Mouse (Mus musculus): ENCODE data around the gene Tpk1. TPM values are rescaled to one million over a fixed set of nuclear protein-coding genes. Genes with fewer than 3 reads are reported as not detected.

The Tpk1 gene
- polyA plus RNA-seq, 1 experiment, result 0.03 TPM

DNA sequence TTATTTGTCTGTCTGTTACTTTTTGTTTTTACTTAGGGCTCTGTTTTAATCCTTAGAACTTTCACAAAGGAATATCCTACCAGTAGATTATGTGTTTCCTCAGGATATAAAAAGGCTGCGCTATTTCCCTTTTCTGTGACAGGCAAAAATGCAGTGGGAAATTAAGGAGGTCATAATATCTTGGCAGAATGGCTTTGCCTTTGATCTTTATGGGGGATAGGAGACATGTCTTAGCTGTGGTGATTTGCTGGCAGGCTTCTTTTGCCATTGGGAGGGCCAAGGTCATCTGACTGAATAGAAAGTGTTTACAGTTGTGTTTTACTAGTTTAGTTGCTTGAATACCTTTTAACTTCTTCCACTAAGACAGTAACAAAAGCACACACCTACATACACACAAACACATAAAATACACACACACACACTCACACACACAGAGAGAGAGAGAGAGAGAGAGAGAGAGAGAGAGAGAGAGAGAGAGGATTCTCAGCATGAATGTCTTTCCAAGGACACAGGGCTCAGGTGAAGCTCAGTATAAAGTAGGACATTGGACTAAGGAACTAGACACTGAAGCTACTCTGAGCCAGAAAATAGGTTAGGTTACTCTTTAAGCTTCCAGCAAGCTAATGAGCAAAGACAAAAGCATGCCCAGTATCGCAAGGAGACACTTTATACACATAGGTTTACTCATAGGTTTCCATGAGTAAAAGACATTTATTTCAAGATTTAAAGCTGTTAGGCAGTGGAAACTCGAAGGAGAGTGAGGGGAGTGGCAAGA lies 9.1 kb upstream of the Tpk1 start:
- TF ChIP-seq GATA1 (IDR thresholded peaks at IDR 0.05; ENCODE audit: low read length), result no peak
- TF ChIP-seq TAL1 (IDR thresholded peaks at IDR 0.05; ENCODE audit: low read length), result no peak
- no peaks in the 10 kb centered on the region for H3K27me3 ChIP-seq (ENCODE audit: control insufficient read depth)
- H3K9me3 ChIP-seq (ENCODE audit: control insufficient read depth, low read length), result no peaks in the 10 kb centered on the region
- no peak overlapping the region for H3K4me3 ChIP-seq (replicated peaks)
- no peaks in the 10 kb centered on the region for H3K36me3 ChIP-seq (ENCODE audit: control insufficient read depth)
- peaks cover 2% of the 10 kb centered on the region; the same call in 1 of the 2 replicates for H3K4me1 ChIP-seq (ENCODE audit: control insufficient read depth)

DNA sequence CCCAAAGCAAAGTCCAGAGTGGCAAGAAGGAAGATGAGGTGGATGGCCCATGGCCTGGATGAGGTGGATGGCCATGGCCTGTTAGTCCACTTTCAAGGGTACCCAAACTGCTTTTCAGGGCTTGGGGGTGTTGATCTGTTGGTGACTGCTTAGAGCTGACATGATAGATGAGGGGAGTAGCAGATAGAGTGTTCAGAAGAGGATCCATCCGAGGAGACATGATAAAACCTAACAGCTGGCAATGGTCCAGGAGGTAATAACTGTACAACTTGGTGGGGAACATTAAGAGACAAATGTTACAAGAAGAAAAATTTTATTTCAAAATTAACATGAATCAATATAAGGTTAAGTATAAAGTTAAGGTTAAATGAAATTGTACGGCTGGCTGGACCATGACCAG lies 4.9 kb upstream of the Tpk1 start:
- no peaks in the 10 kb centered on the region for H3K36me3 ChIP-seq (ENCODE audit: control insufficient read depth)
- H3K4me1 ChIP-seq (ENCODE audit: control insufficient read depth), result peaks cover 19% of the 10 kb centered on the region
- H3K4me3 ChIP-seq (replicated peaks), result no peak overlapping the region
- H3K9me3 ChIP-seq (ENCODE audit: control insufficient read depth, low read length), result no peaks in the 10 kb centered on the region
- no peaks in the 10 kb centered on the region for H3K27me3 ChIP-seq (ENCODE audit: control insufficient read depth)
- TF ChIP-seq TAL1 (IDR thresholded peaks at IDR 0.05; ENCODE audit: low read length), result no peak
- TF ChIP-seq GATA1 (IDR thresholded peaks at IDR 0.05; ENCODE audit: low read length), result no peak

DNA sequence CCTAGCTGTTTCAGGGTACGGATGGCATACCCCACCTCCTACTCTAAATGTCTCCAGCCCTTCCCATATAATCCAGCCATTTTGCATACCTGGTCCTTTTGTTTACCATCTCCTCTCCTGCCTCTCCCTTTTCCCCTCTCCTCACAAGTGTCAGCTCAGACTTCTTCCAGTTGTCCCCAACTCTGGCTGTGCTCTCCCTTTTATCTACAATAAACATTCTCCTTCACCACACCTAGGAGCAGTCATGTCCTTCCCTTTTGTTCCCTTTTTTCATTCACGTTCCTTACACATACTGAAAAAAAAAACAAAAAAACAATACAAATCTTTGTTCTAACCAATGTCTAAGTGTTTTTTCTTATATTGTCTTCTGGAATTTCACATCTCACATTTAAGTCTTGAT lies 1.6 kb upstream of the Tpk1 start:
- Histone ChIP-seq H3K4me1 (ENCODE audit: control insufficient read depth) (peaks cover 44% of the 10 kb centered on the region), H3K36me3 (ENCODE audit: control insufficient read depth) (peaks cover 6% of the 10 kb centered on the region), H3K4me3 (replicated peaks) (no peak overlapping the region), H3K27me3 (ENCODE audit: control insufficient read depth) (no peaks in the 10 kb centered on the region), H3K9me3 (ENCODE audit: control insufficient read depth, low read length) (no peaks in the 10 kb centered on the region)
- TF ChIP-seq TAL1 (IDR thresholded peaks at IDR 0.05; ENCODE audit: low read length) (no peak), GATA1 (IDR thresholded peaks at IDR 0.05; ENCODE audit: low read length) (no peak)

- no peaks in the 10 kb centered on the region for H3K27me3 ChIP-seq (ENCODE audit: control insufficient read depth)
- H3K4me1 ChIP-seq (ENCODE audit: control insufficient read depth), result peaks cover 53% of the 10 kb centered on the region
- TF ChIP-seq GATA1 (IDR thresholded peaks at IDR 0.05; ENCODE audit: low read length) (no peak), TAL1 (IDR thresholded peaks at IDR 0.05; ENCODE audit: low read length) (no peak)
- peaks cover 10% of the 10 kb centered on the region for H3K36me3 ChIP-seq (ENCODE audit: control insufficient read depth)
- peak overlapping the region; percentile 93 for H3K4me3 ChIP-seq (replicated peaks)
- no peaks in the 10 kb centered on the region for H3K9me3 ChIP-seq (ENCODE audit: control insufficient read depth, low read length)
Measured at GRCm38 (mm10) chr6:43666611-43667400, 728 bp upstream of the Tpk1 start.

GRCm38 (mm10) chr6:43661822-43662221 lies 4.3 kb downstream of the Tpk1 start:
- Histone ChIP-seq H3K36me3 (ENCODE audit: control insufficient read depth) (peaks cover 18% of the 10 kb centered on the region), H3K4me1 (ENCODE audit: control insufficient read depth) (peaks cover 83% of the 10 kb centered on the region), H3K9me3 (ENCODE audit: control insufficient read depth, low read length) (no peaks in the 10 kb centered on the region), H3K27me3 (ENCODE audit: control insufficient read depth) (no peaks in the 10 kb centered on the region), H3K4me3 (replicated peaks) (no peak overlapping the region)
- TF ChIP-seq TAL1 (IDR thresholded peaks at IDR 0.05; ENCODE audit: low read length) (no peak), GATA1 (IDR thresholded peaks at IDR 0.05; ENCODE audit: low read length) (no peak)

GRCm38 (mm10) chr6:43658290-43658689 lies 7.8 kb downstream of the Tpk1 start:
- TF ChIP-seq GATA1 (IDR thresholded peaks at IDR 0.05; ENCODE audit: low read length), result no peak
- TF ChIP-seq TAL1 (IDR thresholded peaks at IDR 0.05; ENCODE audit: low read length), result peak; percentile 49; the same call in 1 of the 3 replicates
- peaks cover 71% of the 10 kb centered on the region for H3K4me1 ChIP-seq (ENCODE audit: control insufficient read depth)
- H3K9me3 ChIP-seq (ENCODE audit: control insufficient read depth, low read length), result no peaks in the 10 kb centered on the region
- H3K4me3 ChIP-seq (replicated peaks), result peak overlapping the region; percentile 0
- peaks cover 19% of the 10 kb centered on the region for H3K36me3 ChIP-seq (ENCODE audit: control insufficient read depth)
- H3K27me3 ChIP-seq (ENCODE audit: control insufficient read depth), result no peaks in the 10 kb centered on the region

DNA sequence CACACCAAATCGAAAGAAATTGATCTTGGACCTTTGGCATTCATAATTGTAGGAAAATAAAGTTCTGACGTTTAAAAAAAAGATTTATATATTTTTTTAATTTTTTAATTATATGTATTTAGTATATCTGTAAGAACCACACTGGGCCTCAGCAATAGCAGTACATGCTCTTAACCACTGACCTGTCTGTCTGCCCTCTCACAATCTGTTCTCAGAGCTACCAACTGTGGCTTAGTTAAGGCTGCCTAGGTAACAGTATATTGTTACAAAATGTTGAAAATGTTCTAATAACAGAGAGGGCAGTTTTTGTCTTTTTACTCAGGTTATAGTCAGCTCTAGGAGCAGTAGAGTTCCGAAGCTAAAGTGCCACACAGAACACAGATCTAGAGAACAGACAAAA lies 8.2 kb downstream of the Tpk1 start:
- no peak for TF ChIP-seq GATA1 (IDR thresholded peaks at IDR 0.05; ENCODE audit: low read length)
- no peak for TF ChIP-seq TAL1 (IDR thresholded peaks at IDR 0.05; ENCODE audit: low read length)
- H3K9me3 ChIP-seq (ENCODE audit: control insufficient read depth, low read length), result no peaks in the 10 kb centered on the region
- H3K4me1 ChIP-seq (ENCODE audit: control insufficient read depth), result peaks cover 66% of the 10 kb centered on the region
- peaks cover 15% of the 10 kb centered on the region for H3K36me3 ChIP-seq (ENCODE audit: control insufficient read depth)
- H3K4me3 ChIP-seq (replicated peaks), result peak overlapping the region; percentile 0
- H3K27me3 ChIP-seq (ENCODE audit: control insufficient read depth), result no peaks in the 10 kb centered on the region

DNA sequence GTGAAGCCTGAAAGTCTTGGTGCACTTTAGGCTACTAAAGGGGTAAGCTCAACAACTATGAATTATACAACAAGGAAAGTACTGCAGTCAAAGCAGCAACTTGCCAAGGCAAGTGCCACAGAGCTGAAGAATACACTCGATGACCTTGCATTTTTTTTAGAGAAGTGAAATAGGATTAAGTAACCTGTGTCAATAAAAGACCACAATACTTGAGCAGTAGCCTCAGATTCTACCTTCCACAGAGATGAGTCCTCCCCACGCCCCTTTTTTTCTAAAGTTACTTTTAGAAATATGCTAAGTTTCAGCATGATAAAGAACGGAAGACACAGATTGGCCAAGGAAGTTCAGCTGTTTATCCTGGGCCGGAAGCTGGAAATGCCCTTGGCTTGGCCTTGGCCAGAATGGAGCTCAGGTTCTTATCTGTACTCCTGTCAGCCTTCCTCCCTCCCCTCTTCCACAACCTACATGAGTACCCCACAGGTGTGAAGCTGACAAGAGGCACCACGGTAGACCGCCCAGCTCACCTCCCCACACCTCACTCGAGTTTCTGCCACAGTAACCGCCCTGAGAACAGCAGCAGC lies 11.1 kb downstream of the Tpk1 start:
- Histone ChIP-seq H3K36me3 (ENCODE audit: control insufficient read depth) (peaks cover 7% of the 10 kb centered on the region), H3K4me1 (ENCODE audit: control insufficient read depth) (peaks cover 43% of the 10 kb centered on the region), H3K27me3 (ENCODE audit: control insufficient read depth) (no peaks in the 10 kb centered on the region), H3K9me3 (ENCODE audit: control insufficient read depth, low read length) (no peaks in the 10 kb centered on the region), H3K4me3 (replicated peaks) (no peak overlapping the region)
- TF ChIP-seq GATA1 (IDR thresholded peaks at IDR 0.05; ENCODE audit: low read length), result no peak
- no peak for TF ChIP-seq TAL1 (IDR thresholded peaks at IDR 0.05; ENCODE audit: low read length)

DNA sequence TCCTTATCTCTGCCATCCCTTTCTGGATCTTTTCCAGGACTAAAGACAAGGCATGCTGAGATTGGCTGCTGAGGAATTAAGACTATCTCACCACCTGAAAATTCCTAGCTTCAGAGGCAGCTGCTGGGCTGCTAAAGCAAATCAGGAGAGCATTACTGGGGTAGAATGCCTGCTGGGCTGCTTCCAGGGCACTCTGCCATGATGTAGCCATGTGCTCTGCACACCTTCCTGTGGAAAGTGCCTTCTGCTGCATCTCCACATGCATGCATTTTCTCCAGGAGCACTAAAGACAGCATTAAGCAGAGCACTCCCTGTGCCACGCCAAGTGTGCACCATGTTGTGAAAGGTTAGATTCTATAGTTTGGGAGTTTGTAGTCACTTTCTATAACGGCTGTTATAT lies 16.6 kb downstream of the Tpk1 start:
- Histone ChIP-seq H3K9me3 (ENCODE audit: control insufficient read depth, low read length) (no peaks in the 10 kb centered on the region), H3K36me3 (ENCODE audit: control insufficient read depth) (peaks cover 9% of the 10 kb centered on the region), H3K4me1 (ENCODE audit: control insufficient read depth) (no peaks in the 10 kb centered on the region; the same call in 1 of the 2 replicates), H3K4me3 (replicated peaks) (no peak overlapping the region), H3K27me3 (ENCODE audit: control insufficient read depth) (no peaks in the 10 kb centered on the region)
- TF ChIP-seq GATA1 (IDR thresholded peaks at IDR 0.05; ENCODE audit: low read length), result no peak
- no peak for TF ChIP-seq TAL1 (IDR thresholded peaks at IDR 0.05; ENCODE audit: low read length)

Data from erythroblast, embryonic 14.5 days (primary cell).